Mouse (Mus musculus) MEL (cell line): ENCODE data around the gene Gnb3. TPM values are rescaled to one million over a fixed set of nuclear protein-coding genes. Genes with fewer than 3 reads are reported as not detected.

Source experiments
- DNase-seq: peaks from one replicate; pipeline ENCODE4 v3.0.0; 2011; ENCODE audit warnings: low read depth, low spot score
- H3K27ac ChIP-seq: 2 replicates; pipeline ENCODE4 v1.5.1; 2012; ENCODE audit warnings: low read depth, mild to moderate bottlenecking, control low read depth, low read length, moderate library complexity; ENCODE audit not compliant: control insufficient read depth
- H3K27me3 ChIP-seq, 2 experiments: fragments of 150-350 bp in 1 of 2; sonication (generic) in 1 of 2; 2 replicates each; pipeline ENCODE4 v1.6.1; 2012; ENCODE audit warnings: low read length in 2 of 2, mild to moderate bottlenecking in 2 of 2, improper control_type of control experiment in 1 of 2, moderate library complexity in 1 of 2; ENCODE audit not compliant: insufficient read depth in 2 of 2, control insufficient read depth in 1 of 2
- H3K36me3 ChIP-seq, 2 experiments: 2 replicates each; pipeline ENCODE4 v1.6.1; 2012 to 2014; ENCODE audit warnings: low read length in 2 of 2, improper control_type of control experiment in 1 of 2, inconsistent platforms in 1 of 2, mild to moderate bottlenecking in 1 of 2; ENCODE audit not compliant: insufficient read depth in 2 of 2, control insufficient read depth in 1 of 2
- H3K4me1 ChIP-seq, 2 experiments: fragments of 150-350 bp in 1 of 2; sonication (generic) in 1 of 2; 2 replicates each; pipeline ENCODE4 v1.6.1; 2012; ENCODE audit warnings: low read length in 2 of 2, improper control_type of control experiment in 1 of 2, mild to moderate bottlenecking in 1 of 2; ENCODE audit not compliant: insufficient read depth in 2 of 2, control insufficient read depth in 1 of 2
- H3K4me3 ChIP-seq, 2 experiments: fragments of 150-350 bp in 1 of 2; sonication (generic) in 1 of 2; 2 replicates each; pipeline ENCODE4 v1.5.1; 2012; ENCODE audit warnings: low read depth in 2 of 2, low read length in 2 of 2, mild to moderate bottlenecking in 2 of 2, moderate library complexity in 2 of 2, control low read depth in 1 of 2, improper control_type of control experiment in 1 of 2; ENCODE audit not compliant: control insufficient read depth in 1 of 2, insufficient read depth in 1 of 2
- H3K79me2 ChIP-seq: 2 replicates; pipeline ENCODE4 v1.6.1; 2012; ENCODE audit warnings: mild to moderate bottlenecking, low read length, moderate library complexity; ENCODE audit not compliant: control insufficient read depth, poor library complexity, insufficient read depth
- H3K9ac ChIP-seq: 2 replicates; pipeline ENCODE4 v1.6.1; 2012; ENCODE audit warnings: low read depth, mild to moderate bottlenecking, control low read depth, low read length, moderate library complexity; ENCODE audit not compliant: control insufficient read depth, poor library complexity, severe bottlenecking
- H3K9me3 ChIP-seq: fragments of 150-350 bp; sonication (generic); replicated peaks from 2 replicates; pipeline ENCODE4 v1.6.1; 2012; ENCODE audit warnings: mild to moderate bottlenecking, low read length, improper control_type of control experiment, moderate library complexity; ENCODE audit not compliant: insufficient read depth
- BHLHE40 ChIP-seq: IDR thresholded peaks from 2 replicates; pipeline ENCODE4 v1.6.1; 2012; ENCODE audit warnings: low read depth, mild to moderate bottlenecking, inconsistent platforms, low read length, improper control_type of control experiment, borderline replicate concordance
- CHD1 ChIP-seq: IDR thresholded peaks from 2 replicates; pipeline ENCODE4 v1.6.1; 2012; ENCODE audit warnings: low read depth, mild to moderate bottlenecking, inconsistent platforms, low read length, improper control_type of control experiment
- CHD2 ChIP-seq: IDR thresholded peaks from 2 replicates; pipeline ENCODE4 v1.6.1; 2011; ENCODE audit warnings: low read length, improper control_type of control experiment
- CTCF ChIP-seq, 3 experiments: IDR thresholded peaks in 2 of 3; conservative IDR thresholded peaks in 1 of 3; 2 replicates each; pipeline ENCODE4 v1.5.1; 2011 to 2012; ENCODE audit warnings: low read length in 3 of 3, low read depth in 2 of 3, mild to moderate bottlenecking in 2 of 3, improper control_type of control experiment in 1 of 3, inconsistent platforms in 1 of 3, mixed read lengths in 1 of 3, moderate library complexity in 1 of 3; ENCODE audit not compliant: control insufficient read depth in 1 of 3, insufficient read depth in 1 of 3, poor library complexity in 1 of 3, severe bottlenecking in 1 of 3
- ELF1 ChIP-seq: IDR thresholded peaks from 2 replicates; pipeline ENCODE4 v1.6.1; 2014; ENCODE audit warnings: low read depth, mild to moderate bottlenecking, inconsistent platforms, low read length, improper control_type of control experiment, moderate library complexity
- EP300 ChIP-seq, 2 experiments: IDR thresholded peaks; 2 replicates each; pipeline ENCODE4 v1.6.1; 2011; ENCODE audit warnings: improper control_type of control experiment in 2 of 2, low read length in 2 of 2, low read depth in 1 of 2, mild to moderate bottlenecking in 1 of 2
- ETS1 ChIP-seq: IDR thresholded peaks from 2 replicates; pipeline ENCODE4 v1.6.1; 2012; ENCODE audit warnings: low read depth, mild to moderate bottlenecking, inconsistent platforms, low read length, improper control_type of control experiment, moderate library complexity
- GABPA ChIP-seq: IDR thresholded peaks from 2 replicates; pipeline ENCODE4 v1.6.1; 2012; ENCODE audit warnings: low read depth, mild to moderate bottlenecking, inconsistent platforms, low read length, improper control_type of control experiment, moderate library complexity
- JUND ChIP-seq: IDR thresholded peaks from 2 replicates; pipeline ENCODE4 v1.6.1; 2011; ENCODE audit warnings: low read depth, mild to moderate bottlenecking, improper control_type of control experiment, low read length
- KAT2A ChIP-seq: conservative IDR thresholded peaks from 2 replicates; pipeline ENCODE4 v1.6.1; 2012; ENCODE audit warnings: low read depth, low read length, improper control_type of control experiment, inconsistent platforms
- MAFK ChIP-seq: IDR thresholded peaks from 2 replicates; pipeline ENCODE4 v1.6.1; 2011; ENCODE audit warnings: low read depth, mild to moderate bottlenecking, low read length, improper control_type of control experiment, borderline replicate concordance
- MAX ChIP-seq: IDR thresholded peaks from 2 replicates; pipeline ENCODE4 v1.6.1; 2011; ENCODE audit warnings: low read length, improper control_type of control experiment
- MEF2A ChIP-seq: IDR thresholded peaks from 2 replicates; pipeline ENCODE4 v1.6.1; 2014; ENCODE audit warnings: low read depth, mild to moderate bottlenecking, inconsistent platforms, low read length, improper control_type of control experiment; ENCODE audit not compliant: poor library complexity, insufficient replicate concordance, severe bottlenecking; ENCODE audit errors: extremely low read depth
- MXI1 ChIP-seq: IDR thresholded peaks from 2 replicates; pipeline ENCODE4 v1.6.1; 2011; ENCODE audit warnings: mild to moderate bottlenecking, low read depth, low read length, improper control_type of control experiment
- MYC ChIP-seq: IDR thresholded peaks from 2 replicates; pipeline ENCODE4 v1.6.1; 2011; ENCODE audit warnings: low read depth, mild to moderate bottlenecking, low read length, improper control_type of control experiment, moderate library complexity
- NELFE ChIP-seq: IDR thresholded peaks from 2 replicates; pipeline ENCODE4 v1.6.1; 2011; ENCODE audit warnings: low read depth, low read length, improper control_type of control experiment
- NRF1 ChIP-seq: IDR thresholded peaks from 2 replicates; pipeline ENCODE4 v1.6.1; 2014; ENCODE audit warnings: low read depth, mild to moderate bottlenecking, inconsistent platforms, low read length, improper control_type of control experiment, moderate library complexity; ENCODE audit not compliant: poor library complexity, insufficient read depth, severe bottlenecking
- POLR2A ChIP-seq, 2 experiments: IDR thresholded peaks; 2 replicates each; pipeline ENCODE4 v1.6.1; 2011 to 2012; ENCODE audit warnings: low read length in 2 of 2, mild to moderate bottlenecking in 2 of 2, control low read depth in 1 of 2, improper control_type of control experiment in 1 of 2, low read depth in 1 of 2, moderate library complexity in 1 of 2; ENCODE audit not compliant: control insufficient read depth in 1 of 2, insufficient read depth in 1 of 2, poor library complexity in 1 of 2
- RCOR1 ChIP-seq: IDR thresholded peaks from 2 replicates; pipeline ENCODE4 v1.6.1; 2012; ENCODE audit warnings: low read depth, mild to moderate bottlenecking, inconsistent platforms, low read length, improper control_type of control experiment
- SIN3A ChIP-seq: IDR thresholded peaks from 2 replicates; pipeline ENCODE4 v1.6.1; 2012; ENCODE audit warnings: low read length, improper control_type of control experiment, inconsistent platforms
- SMC3 ChIP-seq: IDR thresholded peaks from 2 replicates; pipeline ENCODE4 v1.6.1; 2011; ENCODE audit warnings: low read depth, low read length, improper control_type of control experiment
- TAL1 ChIP-seq: IDR thresholded peaks from 2 replicates; pipeline ENCODE4 v1.6.1; 2012; ENCODE audit warnings: mild to moderate bottlenecking, inconsistent platforms, low read length, moderate library complexity, mixed read lengths
- TBP ChIP-seq: IDR thresholded peaks from 2 replicates; pipeline ENCODE4 v1.8.0; 2011; ENCODE audit warnings: low read depth, low read length, improper control_type of control experiment
- TCF12 ChIP-seq: IDR thresholded peaks from 2 replicates; pipeline ENCODE4 v1.6.1; 2014; ENCODE audit warnings: low read depth, mild to moderate bottlenecking, inconsistent platforms, low read length, improper control_type of control experiment, moderate library complexity
- USF2 ChIP-seq, 2 experiments: IDR thresholded peaks; 2 replicates each; pipeline ENCODE4 v1.6.1; 2011 to 2012; ENCODE audit warnings: improper control_type of control experiment in 2 of 2, low read length in 2 of 2, borderline replicate concordance in 1 of 2, inconsistent platforms in 1 of 2, low read depth in 1 of 2, mild to moderate bottlenecking in 1 of 2; ENCODE audit not compliant: insufficient read depth in 1 of 2
- ZC3H11A ChIP-seq: IDR thresholded peaks from 2 replicates; pipeline ENCODE4 v1.6.1; 2012; ENCODE audit warnings: low read depth, mild to moderate bottlenecking, inconsistent platforms, low read length, improper control_type of control experiment
- ZKSCAN1 ChIP-seq: IDR thresholded peaks from 2 replicates; pipeline ENCODE4 v1.6.1; 2012; ENCODE audit warnings: low read depth, mild to moderate bottlenecking, inconsistent platforms, low read length, improper control_type of control experiment, moderate library complexity
- ZMIZ1 ChIP-seq: IDR thresholded peaks from 2 replicates; pipeline ENCODE4 v1.6.1; 2012; ENCODE audit warnings: low read depth, mild to moderate bottlenecking, inconsistent platforms, low read length, improper control_type of control experiment, moderate library complexity
- ZNF384 ChIP-seq: IDR thresholded peaks from 2 replicates; pipeline ENCODE4 v1.6.1; 2012; ENCODE audit warnings: low read depth, mild to moderate bottlenecking, inconsistent platforms, low read length, improper control_type of control experiment
- polyA plus RNA-seq, 2 experiments: library from polyadenylated mRNA; stranded (reverse) in 1 of 2; unstranded in 1 of 2; fragments of >175 nt in 1 of 2; fragments of >200 nt in 1 of 2; gene quantifications; 2 replicates each; pipeline versions ENCODE4 v1.2.1 to v1.2.4; 2012; ENCODE audit warnings: low replicate concordance in 2 of 2, low read depth in 1 of 2; ENCODE audit not compliant: insufficient read length in 2 of 2, insufficient read depth in 1 of 2, missing spikeins in 1 of 2
- total RNA-seq: library from RNA; depleted of rRNA; stranded (reverse); fragments of 300-350 nt; gene quantifications from 2 replicates; pipeline ENCODE4 v1.2.3, GENCODE M21; 2012

The Gnb3 gene
- total and polyA plus RNA-seq, 3 experiments, result 0.08 to 0.21 TPM; not detected in 1

DNA sequence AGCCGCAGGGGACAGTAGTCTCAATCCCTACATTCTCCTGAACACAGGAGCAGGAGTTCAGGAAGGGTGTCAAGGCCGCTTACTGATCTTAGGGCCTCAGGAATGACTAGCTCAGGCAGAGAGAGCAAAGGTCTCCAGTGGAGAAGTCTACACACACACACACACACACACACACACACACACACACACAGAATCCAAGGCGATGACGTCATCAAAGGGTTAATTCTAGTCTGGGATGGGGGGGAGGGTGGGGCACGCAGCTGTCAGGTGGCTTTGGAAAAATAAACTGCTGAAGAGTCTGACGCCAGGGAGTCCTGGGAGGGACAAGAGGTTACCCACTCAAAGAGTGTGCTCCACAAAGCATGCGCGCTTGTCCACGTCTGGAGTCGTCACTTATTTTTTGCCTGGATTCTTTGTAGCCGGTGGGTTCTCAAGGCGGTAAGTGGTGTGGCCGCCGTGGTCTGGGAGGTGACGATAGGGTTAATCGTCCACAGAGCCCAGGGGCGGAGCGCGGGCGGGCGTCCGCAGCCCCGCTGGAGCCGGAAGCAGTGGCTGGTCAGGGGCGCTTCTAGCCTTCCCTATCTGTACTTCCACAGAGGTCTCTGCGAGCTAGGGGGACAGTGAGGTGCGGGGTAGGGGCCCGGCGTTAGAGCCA lies 31.6 kb downstream of the Gnb3 start, which contains the start of gene Spsb2:
Gene Spsb2 (plus strand): TSS at position 304 of the 655 bp plus-strand sequence.
- H3K79me2 ChIP-seq, result peaks cover 15% of the 10 kb centered on the region
- H3K27ac ChIP-seq, result peak within 1 kb of the TSS; percentile 78
- no peaks in the 10 kb centered on the region for H3K27me3 ChIP-seq
- peak; percentile 67 for DNase-seq
- H3K4me1 ChIP-seq, result peaks cover 0 to 36% of the 10 kb centered on the region in 2 experiments; a peak in 3 of 4 replicates
- peaks cover 4 to 14% of the 10 kb centered on the region in 2 experiments for H3K36me3 ChIP-seq
- peak within 1 kb of the TSS; percentile 81 for H3K9ac ChIP-seq
- H3K9me3 ChIP-seq, result no peaks in the 10 kb centered on the region
- peak within 1 kb of the TSS; percentile 78 to 95 for H3K4me3 ChIP-seq
- TF ChIP-seq NRF1, result no peak
- no peak for TF ChIP-seq CTCF (IDR thresholded peaks at IDR 0.05 in 2 of 3, conservative IDR thresholded peaks at IDR 0.05 in 1 of 3; ENCODE audit: control insufficient read depth in 1 of 3, insufficient read depth in 1 of 3, low read depth in 2 of 3, low read length in 3 of 3, poor library complexity in 1 of 3, severe bottlenecking in 1 of 3)
- TF ChIP-seq EP300 (IDR thresholded peaks at IDR 0.05; ENCODE audit: low read depth in 1 of 2, low read length in 2 of 2), result no peak
- TF ChIP-seq CHD1, result no peak
- no peak for TF ChIP-seq ZNF384
- TF ChIP-seq ZKSCAN1, result no peak
- no peak for TF ChIP-seq CHD2
- TF ChIP-seq POLR2A (IDR thresholded peaks at IDR 0.05; ENCODE audit: control insufficient read depth in 1 of 2, insufficient read depth in 1 of 2, low read depth in 1 of 2, low read length in 2 of 2, poor library complexity in 1 of 2), result peak; percentile 22 to 68; a peak in 2 of 4 replicates
- no peak for TF ChIP-seq RCOR1
- TF ChIP-seq MAFK, result no peak
- peak; percentile 41 for TF ChIP-seq NELFE
- peak; percentile 26; the same call in 1 of the 2 replicates for TF ChIP-seq MXI1
- TF ChIP-seq TAL1, result peak; percentile 33; the same call in 1 of the 2 replicates
- no peak for TF ChIP-seq KAT2A
- TF ChIP-seq SIN3A, result peak; percentile 74
- TF ChIP-seq JUND, result no peak
- TF ChIP-seq ELF1, result peak; percentile 71
- TF ChIP-seq ZC3H11A, result no peak
- TF ChIP-seq ETS1, result peak; percentile 32; the same call in 1 of the 2 replicates
- TF ChIP-seq MEF2A, result no peak

DNA sequence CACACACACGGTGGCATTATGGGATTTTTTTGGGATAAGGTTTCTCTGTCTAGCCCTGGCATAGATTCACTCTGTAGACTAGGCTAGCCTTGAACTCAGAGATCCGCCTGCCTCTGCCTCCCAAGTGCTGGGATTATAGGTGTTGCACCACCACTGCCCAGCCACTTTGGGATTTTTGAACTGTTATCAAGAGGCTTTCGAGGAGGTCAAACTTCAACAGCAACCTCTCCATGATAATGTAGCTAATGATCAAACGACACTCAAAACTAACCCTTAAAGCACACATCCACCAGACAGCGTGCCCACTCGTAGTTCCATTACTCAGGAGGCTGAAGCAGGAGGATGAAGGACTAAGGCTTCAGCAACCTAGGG lies 32.1 kb downstream of the Gnb3 start:
- H3K9ac ChIP-seq, result peak overlapping the region; percentile 81
- H3K36me3 ChIP-seq, result peaks cover 4 to 14% of the 10 kb centered on the region in 2 experiments
- H3K4me3 ChIP-seq, result peak overlapping the region; percentile 78 to 95; a peak in 3 of 4 replicates

More for the DNA sequence above, 32.1 kb downstream of the Gnb3 start:
- Histone ChIP-seq H3K4me1 (peaks cover 0 to 35% of the 10 kb centered on the region in 2 experiments; a peak in 3 of 4 replicates), H3K79me2 (peaks cover 10% of the 10 kb centered on the region), H3K9me3 (no peaks in the 10 kb centered on the region), H3K27me3 (no peaks in the 10 kb centered on the region), H3K27ac (peak overlapping the region; percentile 28; the same call in 1 of the 2 replicates)
- no peak for DNase-seq
- TF ChIP-seq MYC, result no peak
- TF ChIP-seq GABPA, result no peak
- TF ChIP-seq NELFE, result no peak
- no peak for TF ChIP-seq MAX
- no peak for TF ChIP-seq MAFK
- TF ChIP-seq SIN3A, result no peak
- TF ChIP-seq KAT2A, result no peak
- no peak for TF ChIP-seq TBP
- TF ChIP-seq JUND, result no peak
- no peak for TF ChIP-seq BHLHE40
- TF ChIP-seq TCF12, result no peak
- TF ChIP-seq CTCF (IDR thresholded peaks at IDR 0.05 in 2 of 3, conservative IDR thresholded peaks at IDR 0.05 in 1 of 3; ENCODE audit: control insufficient read depth in 1 of 3, insufficient read depth in 1 of 3, low read depth in 2 of 3, low read length in 3 of 3, poor library complexity in 1 of 3, severe bottlenecking in 1 of 3), result no peak
- no peak for TF ChIP-seq ZMIZ1
- no peak for TF ChIP-seq USF2 (IDR thresholded peaks at IDR 0.05; ENCODE audit: borderline replicate concordance in 1 of 2, insufficient read depth in 1 of 2, low read depth in 1 of 2, low read length in 2 of 2)
- no peak for TF ChIP-seq CHD2
- TF ChIP-seq SMC3, result no peak
